Mouse (Mus musculus) frontal cortex, postnatal 25 days (tissue): ENCODE results near the gene Gm8764.
"Not testable (repeated sequence)": the region's sequence is repeated elsewhere in the genome, so short reads cannot be mapped to it uniquely, and the experiment has no call there.

Experiments
- DNase-seq, 2 experiments: peaks; one replicate each; pipeline ENCODE4 v3.0.0; 2022; ENCODE audit warnings: low spot score in 2 of 2

Gene Gm8764

DNA sequence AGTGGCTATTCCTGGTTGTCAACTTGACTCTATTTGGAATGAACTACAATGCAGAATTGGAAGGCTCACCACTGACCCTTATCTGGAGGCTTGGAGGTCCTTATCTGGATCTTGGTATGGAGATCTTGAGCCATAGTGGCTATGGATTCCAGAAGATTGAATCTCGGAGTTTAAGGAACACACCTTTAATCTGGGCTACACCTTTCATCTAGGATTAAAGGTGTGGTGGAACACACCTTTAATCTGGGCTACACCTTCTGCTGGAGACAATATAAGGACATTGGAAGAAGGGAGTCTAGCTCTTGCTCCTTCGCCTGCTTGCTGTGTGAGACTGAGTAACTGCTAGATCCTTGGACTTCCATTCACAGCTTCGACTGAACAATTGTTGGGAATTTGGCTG lies at the start of gene Gm8764:
Gene Gm8764 (plus strand): TSS at position 301 of the 400 bp plus-strand sequence.
- not testable (repeated sequence) for DNase-seq

DNA sequence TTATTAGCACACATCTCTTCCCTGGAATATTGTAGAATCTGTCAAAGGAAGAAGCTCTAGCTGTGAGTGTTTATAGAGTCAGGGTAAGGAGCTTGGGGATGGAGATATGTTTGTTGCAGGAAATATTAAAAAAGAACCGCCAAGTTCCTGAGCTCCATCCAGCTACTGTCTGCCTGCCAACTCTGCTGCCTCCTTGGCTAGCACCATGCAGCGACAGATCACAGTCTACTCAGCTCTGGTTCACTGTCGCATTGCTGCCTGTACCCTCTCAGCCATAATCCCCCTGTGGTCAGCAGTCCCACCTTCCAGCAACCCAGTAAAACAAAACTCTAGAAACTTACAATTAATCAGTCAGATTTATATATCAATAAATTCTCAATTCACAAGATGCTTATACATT lies 49.8 kb upstream of the Gm8764 start:
- DNase-seq: no peak

DNA sequence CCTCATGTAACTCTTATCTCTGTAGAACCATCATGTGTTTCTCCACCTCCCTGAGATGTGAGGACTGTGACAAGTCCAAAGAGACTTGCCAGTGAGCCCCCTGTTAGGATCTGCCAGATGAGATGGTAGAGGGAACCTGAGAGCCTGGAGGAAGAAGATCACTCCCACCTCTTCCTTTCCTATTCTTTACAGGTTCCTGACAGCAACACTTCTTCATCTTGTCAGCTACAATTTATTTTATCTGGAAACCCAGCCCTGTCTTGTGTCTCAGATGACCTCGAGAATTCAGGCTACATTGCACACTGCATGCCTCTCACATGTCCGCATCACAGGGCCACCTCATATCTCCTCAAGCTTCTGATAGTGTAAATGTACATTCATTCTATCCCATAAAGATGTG lies 41.5 kb upstream of the Gm8764 start:
- no peak for DNase-seq

DNA sequence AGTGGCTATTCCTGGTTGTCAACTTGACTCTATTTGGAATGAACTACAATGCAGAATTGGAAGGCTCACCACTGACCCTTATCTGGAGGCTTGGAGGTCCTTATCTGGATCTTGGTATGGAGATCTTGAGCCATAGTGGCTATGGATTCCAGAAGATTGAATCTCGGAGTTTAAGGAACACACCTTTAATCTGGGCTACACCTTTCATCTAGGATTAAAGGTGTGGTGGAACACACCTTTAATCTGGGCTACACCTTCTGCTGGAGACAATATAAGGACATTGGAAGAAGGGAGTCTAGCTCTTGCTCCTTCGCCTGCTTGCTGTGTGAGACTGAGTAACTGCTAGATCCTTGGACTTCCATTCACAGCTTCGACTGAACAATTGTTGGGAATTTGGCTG lies 17.1 kb upstream of the Gm8764 start, which contains the start of gene Gm21293:
Gene Gm21293 (plus strand): TSS at position 301 of the 400 bp plus-strand sequence.
- DNase-seq: not testable (repeated sequence)

- DNase-seq: not testable (repeated sequence)
Measured at GRCm38 (mm10) chr10:104151197-104151596, 8.6 kb upstream of the Gm8764 start, which contains the start of gene Gm6763. Gene Gm6763 (plus strand): TSS chr10:104151497.

GRCm38 (mm10) chr10:104168215-104168614 lies 8.4 kb downstream of the Gm8764 start, which contains the start of gene Gm21304:
Gene Gm21304 (plus strand): TSS chr10:104168515.
- not testable (repeated sequence) for DNase-seq

DNA sequence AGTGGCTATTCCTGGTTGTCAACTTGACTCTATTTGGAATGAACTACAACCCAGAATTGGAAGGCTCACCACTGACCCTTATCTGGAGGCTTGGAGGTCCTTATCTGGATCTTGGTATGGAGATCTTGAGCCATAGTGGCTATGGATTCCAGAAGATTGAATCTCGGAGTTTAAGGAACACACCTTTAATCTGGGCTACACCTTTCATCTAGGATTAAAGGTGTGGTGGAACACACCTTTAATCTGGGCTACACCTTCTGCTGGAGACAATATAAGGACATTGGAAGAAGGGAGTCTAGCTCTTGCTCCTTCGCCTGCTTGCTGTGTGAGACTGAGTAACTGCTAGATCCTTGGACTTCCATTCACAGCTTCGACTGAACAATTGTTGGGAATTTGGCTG lies 16.9 kb downstream of the Gm8764 start, which contains the start of gene Gm21312:
Gene Gm21312 (plus strand): TSS at position 301 of the 400 bp plus-strand sequence.
- DNase-seq: not testable (repeated sequence)

DNA sequence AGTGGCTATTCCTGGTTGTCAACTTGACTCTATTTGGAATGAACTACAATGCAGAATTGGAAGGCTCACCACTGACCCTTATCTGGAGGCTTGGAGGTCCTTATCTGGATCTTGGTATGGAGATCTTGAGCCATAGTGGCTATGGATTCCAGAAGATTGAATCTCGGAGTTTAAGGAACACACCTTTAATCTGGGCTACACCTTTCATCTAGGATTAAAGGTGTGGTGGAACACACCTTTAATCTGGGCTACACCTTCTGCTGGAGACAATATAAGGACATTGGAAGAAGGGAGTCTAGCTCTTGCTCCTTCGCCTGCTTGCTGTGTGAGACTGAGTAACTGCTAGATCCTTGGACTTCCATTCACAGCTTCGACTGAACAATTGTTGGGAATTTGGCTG lies 25.4 kb downstream of the Gm8764 start, which contains the start of gene Gm20765:
Gene Gm20765 (plus strand): TSS at position 301 of the 400 bp plus-strand sequence.
- not testable (repeated sequence) for DNase-seq

DNA sequence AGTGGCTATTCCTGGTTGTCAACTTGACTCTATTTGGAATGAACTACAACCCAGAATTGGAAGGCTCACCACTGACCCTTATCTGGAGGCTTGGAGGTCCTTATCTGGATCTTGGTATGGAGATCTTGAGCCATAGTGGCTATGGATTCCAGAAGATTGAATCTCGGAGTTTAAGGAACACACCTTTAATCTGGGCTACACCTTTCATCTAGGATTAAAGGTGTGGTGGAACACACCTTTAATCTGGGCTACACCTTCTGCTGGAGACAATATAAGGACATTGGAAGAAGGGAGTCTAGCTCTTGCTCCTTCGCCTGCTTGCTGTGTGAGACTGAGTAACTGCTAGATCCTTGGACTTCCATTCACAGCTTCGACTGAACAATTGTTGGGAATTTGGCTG lies 33.9 kb downstream of the Gm8764 start, which contains the start of gene Gm4340:
Gene Gm4340 (plus strand): TSS at position 301 of the 400 bp plus-strand sequence.
- DNase-seq: not testable (repeated sequence)

DNA sequence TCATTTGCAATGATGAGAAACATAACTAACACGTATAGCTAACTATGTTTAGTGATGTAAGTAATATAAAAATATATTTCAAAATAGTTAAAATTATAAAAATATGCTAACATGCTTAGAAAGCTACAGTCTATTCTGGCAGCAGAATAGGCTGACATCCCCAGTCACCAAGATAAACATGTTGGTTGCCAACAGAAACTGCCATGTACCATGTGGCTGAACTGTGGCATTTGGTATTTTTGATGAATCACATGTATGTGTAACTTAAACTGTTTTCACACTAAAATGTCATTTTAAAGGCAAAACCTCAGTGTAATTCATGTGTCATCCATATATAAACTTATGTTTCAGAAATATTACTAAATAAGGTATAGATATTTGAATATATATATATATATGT lies 49.8 kb downstream of the Gm8764 start:
- DNase-seq: no peak

DNA sequence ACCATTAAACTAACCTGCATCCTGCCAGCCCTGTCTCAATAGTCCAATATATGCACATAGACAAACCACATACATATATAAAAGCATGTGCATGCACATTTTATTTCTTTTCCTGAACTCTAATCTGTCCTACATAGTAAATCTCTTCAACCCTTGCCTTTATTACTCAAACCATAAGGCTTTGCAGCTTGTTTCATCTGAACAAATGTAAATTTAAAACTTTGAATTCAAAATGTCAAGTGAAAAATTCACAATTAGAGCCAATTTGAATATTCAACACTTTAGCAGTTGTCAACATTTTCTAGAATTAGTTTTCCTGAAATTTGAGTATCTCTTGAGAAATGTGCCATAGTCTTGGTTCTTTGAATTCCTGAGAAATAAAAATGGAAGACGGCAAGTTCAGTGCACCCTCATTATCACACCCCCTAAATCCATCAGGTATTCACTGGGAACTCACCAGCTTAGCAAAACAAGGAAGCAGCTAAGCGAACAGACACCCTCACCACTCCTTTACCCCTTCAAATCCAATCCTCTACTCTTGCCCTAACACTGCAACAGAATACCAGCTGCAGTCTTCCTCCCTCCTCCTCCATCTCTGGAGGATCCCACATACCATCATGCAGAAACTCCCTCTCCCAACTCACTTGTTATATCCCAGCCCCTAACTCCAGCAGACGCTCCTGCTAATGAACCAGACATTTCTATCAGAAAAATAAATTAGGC lies 50.6 kb downstream of the Gm8764 start:
- no peak for DNase-seq
